Mouse (Mus musculus) ES-E14 (cell line): Measurements from ENCODE around the gene Bcl11b.

Experiments
- CHD2 ChIP-seq: IDR thresholded peaks from 2 replicates; pipeline ENCODE4 v1.6.1; 2014; ENCODE audit warnings: mild to moderate bottlenecking, low read depth, low read length, inconsistent platforms
- HCFC1 ChIP-seq: IDR thresholded peaks from 2 replicates; pipeline ENCODE4 v1.6.1; 2012; ENCODE audit warnings: low read length, inconsistent platforms, borderline replicate concordance; ENCODE audit not compliant: insufficient read depth
- ZC3H11A ChIP-seq: IDR thresholded peaks from 2 replicates; pipeline ENCODE4 v1.6.1; 2012; ENCODE audit warnings: low read depth, mild to moderate bottlenecking, inconsistent platforms, low read length, borderline replicate concordance
- ZNF384 ChIP-seq: IDR thresholded peaks from 2 replicates; pipeline ENCODE4 v1.6.1; 2012; ENCODE audit warnings: low read depth, low read length, inconsistent platforms

DNA sequence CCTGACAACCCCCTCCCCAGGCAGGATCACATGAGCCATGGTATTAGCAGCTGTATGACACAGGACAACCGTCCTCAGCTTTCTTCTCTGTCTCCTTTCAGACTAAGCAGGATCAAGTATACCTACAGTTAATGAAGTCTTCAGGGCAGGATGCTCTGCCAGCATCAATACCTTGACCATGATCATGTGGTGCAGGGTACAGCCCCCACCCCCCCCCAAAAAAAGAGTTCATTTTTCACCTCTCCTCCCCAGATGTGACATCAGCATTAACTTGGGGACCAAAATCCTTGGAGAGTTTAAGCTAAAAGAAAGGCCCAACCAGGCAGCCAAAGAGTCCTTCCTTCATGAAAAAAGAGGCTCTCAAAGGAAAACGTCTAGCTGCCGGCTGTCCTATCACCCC lies 6.2 kb downstream of the Bcl11b start:
- no peak for TF ChIP-seq ZC3H11A
- no peak for TF ChIP-seq ZNF384
- no peak for TF ChIP-seq HCFC1
- TF ChIP-seq CHD2, result no peak
